Comparison of ENCODE assay signal across 26 mouse cellular contexts in the genomic region with DNA sequence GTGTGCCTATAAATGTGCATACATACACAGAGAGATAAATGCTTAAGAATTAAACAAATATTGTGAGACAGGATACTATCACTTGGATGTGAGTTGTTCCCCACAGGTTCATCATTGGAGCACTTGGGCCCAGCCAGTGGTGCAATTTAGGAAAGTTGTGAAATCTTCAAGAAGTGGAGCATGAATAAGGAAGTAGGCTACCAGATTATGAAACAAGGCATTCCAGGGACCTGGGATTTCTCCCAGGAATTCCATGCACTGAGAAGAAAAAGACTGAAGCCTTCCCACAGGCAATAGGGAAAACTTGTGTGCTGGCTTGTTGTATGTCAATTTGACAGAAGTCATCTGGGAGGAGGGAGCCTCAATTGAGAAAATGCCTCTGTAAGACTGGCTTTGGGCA. TPM values are rescaled to one million over a fixed set of nuclear protein-coding genes. Genes with fewer than 3 reads are reported as not detected.
A peak's percentile ranks its signal among the peaks of the same experiment; 100 is the strongest.
DNase-seq lines count a peak whose midpoint lies in the region; ATAC-seq and TF ChIP-seq lines count a peak whose summit lies in the region.
"Had no signal": no experiment of that assay in that cellular context is flagged by ENCODE, and none has a peak within 500 bp of the region (broad histone marks: within the 10 kb centered on the region; RNA-seq: fewer than 3 reads in every experiment).

No protein-coding gene starts in this region.

- no peak for TF ChIP-seq POLR2A in lung, adult 2 months (IDR thresholded peaks at IDR 0.05; ENCODE audit: borderline replicate concordance, extremely low read depth, low read depth, low read length)

- no peaks in the 10 kb centered on the region for H3K9me3 ChIP-seq in heart, embryonic 12.5 days (replicated peaks)
- H3K9me3 ChIP-seq in lung, postnatal 0 days (ENCODE audit: low read length) = no peaks in the 10 kb centered on the region
- H3K9me3 ChIP-seq: forebrain, embryonic 10.5 days; limb, embryonic 10.5 days; liver, embryonic 15.5 days; neural tube, embryonic 12.5 days had no signal

- ATAC-seq in heart, embryonic 12.5 days (ENCODE audit: insufficient number of reproducible peaks, low FRiP score) = no peak
- no peak for ATAC-seq in lung, postnatal 0 days
- no peak for ATAC-seq in erythroblast, adult 5-6 weeks (replicated peaks; ENCODE audit: low FRiP score, poor library complexity, severe bottlenecking)
- ATAC-seq: activated CD4-positive, CD25-positive, alpha-beta regulatory T cell, adult 4 months; forebrain, embryonic 16.5 days; inflammation-experienced regulatory T-cells, adult 6 months had no signal

- no peaks in the 10 kb centered on the region for H3K36me3 ChIP-seq in heart, embryonic 12.5 days
- H3K36me3 ChIP-seq in lung, postnatal 0 days (ENCODE audit: insufficient read depth, low read length) = no peaks in the 10 kb centered on the region
- H3K36me3 ChIP-seq: forebrain, embryonic 10.5 days; limb, embryonic 10.5 days; liver, embryonic 15.5 days; neural tube, embryonic 12.5 days had no signal

- peaks cover 5% of the 10 kb centered on the region for H3K4me1 ChIP-seq in heart, embryonic 12.5 days (replicated peaks)
- peaks cover 4% of the 10 kb centered on the region; the same call in 1 of the 2 replicates for H3K4me1 ChIP-seq in lung, adult 2 months (ENCODE audit: control insufficient read depth, insufficient read depth, low read length)
- 0 out of 2 replicates have a peak, but pooled peaks cover 3% of the 10 kb centered on the region for H3K4me1 ChIP-seq in lung, postnatal 0 days (ENCODE audit: insufficient read depth, low read depth, low read length)

- H3K27ac ChIP-seq in heart, embryonic 12.5 days (ENCODE audit: poor library complexity, severe bottlenecking) = no peak overlapping the region
- no peak overlapping the region for H3K27ac ChIP-seq in lung, postnatal 0 days (ENCODE audit: low read length)
- H3K27ac ChIP-seq: forebrain, embryonic 10.5 days; hindbrain, embryonic 14.5 days; limb, embryonic 10.5 days; liver, embryonic 15.5 days; neural tube, embryonic 12.5 days had no signal

- peak; percentile 68 to 83 for DNase-seq in heart, adult 18-20 months
- peak; percentile 66 to 81 for DNase-seq in lung, adult 18-20 months
- DNase-seq in lung, adult 2 months = no peak
- peak; percentile 85 for DNase-seq in lung, postnatal 0 days (ENCODE audit: low spot score)
- DNase-seq in ovary, postnatal 36 days (ENCODE audit: low spot score) = no peak
- no peak for DNase-seq in adrenal gland, postnatal 14 days
- DNase-seq: adrenal gland, postnatal 10 days; B cell, adult 2 months; cerebellum, adult 8-10 months; cerebellum, postnatal 36 days; kidney, adult 9 months; kidney, postnatal 14 days; liver; midbrain, embryonic 14.5 days; thymus, adult 18-20 months; thymus, postnatal 36 days had no signal

- no peak overlapping the region for H3K4me3 ChIP-seq in heart, embryonic 12.5 days
- no peak overlapping the region for H3K4me3 ChIP-seq in lung, adult 2 months (replicated peaks; ENCODE audit: extremely low read depth, low read depth, low read length)
- H3K4me3 ChIP-seq in lung, postnatal 0 days (ENCODE audit: low read depth, low read length) = no peak overlapping the region
- H3K4me3 ChIP-seq: forebrain, embryonic 10.5 days; limb, embryonic 10.5 days; liver, embryonic 15.5 days; neural tube, embryonic 12.5 days had no signal

- no peak for TF ChIP-seq CTCF in lung, adult 2 months (IDR thresholded peaks at IDR 0.05; ENCODE audit: insufficient read depth, low read length)
- TF ChIP-seq CTCF in lung, postnatal 0 days (IDR thresholded peaks at IDR 0.05) = no peak

- peak; percentile 65 for TF ChIP-seq EP300 in lung, postnatal 0 days (IDR thresholded peaks at IDR 0.05)

- H3K4me2 ChIP-seq in heart, embryonic 12.5 days = no peak overlapping the region
- no peak overlapping the region for H3K4me2 ChIP-seq in lung, postnatal 0 days (replicated peaks; ENCODE audit: low read depth, low read length)
- H3K4me2 ChIP-seq: hindbrain, embryonic 14.5 days; liver, embryonic 15.5 days; neural tube, embryonic 12.5 days had no signal

- H3K9ac ChIP-seq in heart, embryonic 12.5 days = no peak overlapping the region
- H3K9ac ChIP-seq in lung, postnatal 0 days (replicated peaks; ENCODE audit: low read depth) = no peak overlapping the region
- H3K9ac ChIP-seq: hindbrain, embryonic 14.5 days; liver, embryonic 15.5 days; neural tube, embryonic 12.5 days had no signal

- no peaks in the 10 kb centered on the region for H3K27me3 ChIP-seq in heart, embryonic 12.5 days (replicated peaks)
- no peaks in the 10 kb centered on the region for H3K27me3 ChIP-seq in lung, postnatal 0 days (replicated peaks; ENCODE audit: insufficient read depth, low read length)
- H3K27me3 ChIP-seq: liver, embryonic 15.5 days; neural tube, embryonic 12.5 days had no signal

RNA-seq across cellular contexts. Expression of a gene that starts 4.3 kb away (rescaled TPM):
- 10 to 100 TPM; 38.5 to 41.7 TPM for total RNA-seq in heart, adult 18-20 months (2021)
- polyA plus RNA-seq in heart, embryonic 12.5 days (2016; fragmentation: Nextera tagmentation; extraction: Ambion mirVana) = 88.1 and 90.2 TPM in 2 replicates
- 68.7 and 97.9 TPM in 2 replicates for polyA plus RNA-seq in lung, adult 2 months (2012; rRNA removed)
- 58.4 and 63.1 TPM in 2 replicates for polyA plus RNA-seq in lung, postnatal 0 days (2015; fragmentation: Nextera tagmentation; extraction: Ambion mirVana)
- 260 and 305 TPM in 2 replicates for total RNA-seq in adrenal gland, postnatal 14 days (2021)
- 10.2 and 21.3 TPM in 2 replicates for total RNA-seq in erythroblast, adult 5-6 weeks (2015; ENCODE audit: low replicate concordance)
- 8.1 and 12.8 TPM in 2 replicates for total RNA-seq in erythroblast, adult 5-6 weeks (2017; ENCODE audit: low replicate concordance)

RNA-seq across cellular contexts. Expression of a gene that starts 49.8 kb away (rescaled TPM):
- 10 to 100 TPM; 11.8 to 13.5 TPM for total RNA-seq in heart, adult 18-20 months (2021)
- 12.0 and 12.7 TPM in 2 replicates for polyA plus RNA-seq in heart, embryonic 12.5 days (2016; fragmentation: Nextera tagmentation; extraction: Ambion mirVana)
- 9.5 and 13.5 TPM in 2 replicates for polyA plus RNA-seq in lung, adult 2 months (2012; rRNA removed)
- 13.1 and 13.2 TPM in 2 replicates for polyA plus RNA-seq in lung, postnatal 0 days (2015; fragmentation: Nextera tagmentation; extraction: Ambion mirVana)
- 25.0 and 26.2 TPM in 2 replicates for total RNA-seq in adrenal gland, postnatal 14 days (2021)
- 9.2 and 14.2 TPM in 2 replicates for total RNA-seq in erythroblast, adult 5-6 weeks (2015; ENCODE audit: low replicate concordance)
- 12.9 and 15.5 TPM in 2 replicates for total RNA-seq in erythroblast, adult 5-6 weeks (2017; ENCODE audit: low replicate concordance)

Comparison
In these comparisons a context has a peak if more than half of its experiments do, and no peak if none do; other contexts are left out.
1. DNase-seq: peak in heart, adult 18-20 months (2 of 2), lung, adult 18-20 months (2 of 2) and lung, postnatal 0 days (single experiment); none in lung, adult 2 months (single experiment), ovary, postnatal 36 days (single experiment) and adrenal gland, postnatal 14 days (single experiment).